Mouse (Mus musculus): Measurements from ENCODE around the gene Taf12.

DNA sequence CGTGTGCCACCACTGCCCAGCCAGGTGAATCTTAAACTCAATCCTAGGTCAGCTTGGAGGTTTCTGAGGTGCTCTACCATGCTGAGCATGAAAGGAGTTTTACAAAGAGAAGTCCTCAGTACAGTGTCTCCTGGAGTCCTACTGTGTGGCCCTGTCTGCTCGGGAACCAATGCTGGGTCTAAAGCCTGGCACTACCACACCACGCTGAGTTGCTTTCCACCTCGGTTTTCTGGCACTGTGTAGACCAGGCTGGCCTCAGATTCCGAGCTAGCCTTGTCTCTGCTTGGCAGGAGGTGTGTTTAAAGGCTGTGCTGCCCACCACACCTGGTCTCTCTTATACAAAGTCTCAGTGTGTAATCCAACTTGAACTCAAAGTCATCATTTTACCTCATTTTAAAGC lies 38.5 kb downstream of the Taf12 start:
- no peak for TF ChIP-seq CTCF (IDR thresholded peaks at IDR 0.05; ENCODE audit: low read depth)
- TF ChIP-seq EP300 (IDR thresholded peaks at IDR 0.05; ENCODE audit: low read depth) = no peak

Data from liver, postnatal 0 days (tissue).